Mouse (Mus musculus) spleen, postnatal 4 days (tissue): Measurements from ENCODE around the gene Map1lc3b.
A peak's percentile ranks its signal among the peaks of the same experiment; 100 is the strongest.
"Not testable (repeated sequence)": the region's sequence is repeated elsewhere in the genome, so short reads cannot be mapped to it uniquely, and the experiment has no call there.

Source experiments
- DNase-seq, 2 experiments: peaks; one replicate each; pipeline ENCODE4 v3.0.0; 2022; ENCODE audit warnings: low spot score in 2 of 2

Gene Map1lc3b

GRCm38 (mm10) chr8:121572121-121572520, 18.0 kb upstream of the Map1lc3b start:
- DNase-seq: no peak

DNA sequence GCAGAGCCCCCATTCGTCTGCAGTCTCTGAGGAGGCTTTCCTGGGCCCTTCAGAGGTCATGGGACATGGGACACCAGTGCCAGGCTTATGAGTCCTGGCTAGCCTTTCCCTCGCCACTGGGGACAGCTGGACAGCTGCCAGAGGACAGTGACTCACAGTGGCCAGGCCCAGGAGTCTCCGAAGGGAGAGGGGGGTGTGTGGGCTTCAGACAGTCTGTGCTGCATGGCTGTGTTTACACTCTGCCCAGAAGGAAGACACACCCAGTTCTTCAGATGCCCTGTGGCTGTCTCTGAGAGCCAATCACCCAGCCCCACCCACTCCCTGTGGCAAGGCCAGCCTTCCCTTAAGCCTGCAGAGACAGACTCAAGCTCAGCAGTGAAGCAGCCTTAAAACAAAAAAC, 16.9 kb upstream of the Map1lc3b start:
- no peak for DNase-seq

GRCm38 (mm10) chr8:121575661-121576060, 14.5 kb upstream of the Map1lc3b start:
- no peak for DNase-seq

- no peak for DNase-seq
These were observed 12.1 kb upstream of the Map1lc3b start for GRCm38 (mm10) chr8:121577751-121578675.

GRCm38 (mm10) chr8:121578676-121579451, 11.3 kb upstream of the Map1lc3b start, which contains the start of gene Fbxo31:
Gene Fbxo31 (minus strand): TSS chr8:121578806.
- DNase-seq: peak; percentile 95 to 97

DNA sequence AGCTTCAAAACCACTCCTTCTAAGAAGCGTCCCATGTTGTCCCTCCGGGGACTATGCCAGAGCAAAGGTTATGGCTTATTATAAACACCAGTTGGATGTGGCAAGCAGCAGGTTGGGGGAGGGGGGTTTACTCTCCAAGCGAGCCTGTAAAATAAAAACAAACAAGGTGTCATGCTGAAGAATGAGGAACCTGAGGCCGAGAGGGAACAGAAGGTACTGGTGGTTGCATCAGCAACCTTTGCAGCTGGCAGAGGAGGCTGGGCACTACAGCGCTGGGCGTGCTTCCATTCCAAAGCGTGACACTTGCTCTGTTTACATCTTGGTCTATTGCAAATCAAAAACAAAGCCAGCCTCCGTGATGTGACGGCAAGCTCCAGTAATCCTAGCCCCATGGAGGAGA, 9.7 kb upstream of the Map1lc3b start:
- no peak for DNase-seq

DNA sequence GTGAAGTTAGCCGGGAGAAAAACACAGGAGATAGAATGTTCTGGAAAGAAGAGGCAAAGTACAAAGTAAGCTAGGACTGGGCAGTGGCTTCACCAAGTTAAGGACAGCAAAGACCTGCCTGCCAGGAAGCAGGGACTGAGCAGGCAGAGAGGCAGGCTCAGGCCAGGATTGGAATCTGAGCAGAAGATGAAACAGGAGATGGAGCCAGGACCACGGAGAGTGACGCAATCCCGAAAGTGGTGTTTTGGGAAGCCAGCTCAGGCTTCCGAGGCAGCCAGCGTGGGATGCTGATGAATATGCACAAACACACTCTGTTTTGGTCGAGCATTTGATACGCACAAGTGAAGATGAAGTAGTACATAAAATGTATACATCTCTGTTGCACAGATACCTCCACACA, 6.5 kb upstream of the Map1lc3b start:
- DNase-seq: no peak

- no peak for DNase-seq
These were observed 5.4 kb upstream of the Map1lc3b start for GRCm38 (mm10) chr8:121584730-121585129.

GRCm38 (mm10) chr8:121585159-121585825, 4.9 kb upstream of the Map1lc3b start:
- peak; percentile 99 for DNase-seq

GRCm38 (mm10) chr8:121588750-121589149, 1.4 kb upstream of the Map1lc3b start:
- DNase-seq: peak in 1 of 2 experiments; percentile 44

- DNase-seq: no peak
These were observed 895 bp upstream of the Map1lc3b start for GRCm38 (mm10) chr8:121589205-121589726.

DNA sequence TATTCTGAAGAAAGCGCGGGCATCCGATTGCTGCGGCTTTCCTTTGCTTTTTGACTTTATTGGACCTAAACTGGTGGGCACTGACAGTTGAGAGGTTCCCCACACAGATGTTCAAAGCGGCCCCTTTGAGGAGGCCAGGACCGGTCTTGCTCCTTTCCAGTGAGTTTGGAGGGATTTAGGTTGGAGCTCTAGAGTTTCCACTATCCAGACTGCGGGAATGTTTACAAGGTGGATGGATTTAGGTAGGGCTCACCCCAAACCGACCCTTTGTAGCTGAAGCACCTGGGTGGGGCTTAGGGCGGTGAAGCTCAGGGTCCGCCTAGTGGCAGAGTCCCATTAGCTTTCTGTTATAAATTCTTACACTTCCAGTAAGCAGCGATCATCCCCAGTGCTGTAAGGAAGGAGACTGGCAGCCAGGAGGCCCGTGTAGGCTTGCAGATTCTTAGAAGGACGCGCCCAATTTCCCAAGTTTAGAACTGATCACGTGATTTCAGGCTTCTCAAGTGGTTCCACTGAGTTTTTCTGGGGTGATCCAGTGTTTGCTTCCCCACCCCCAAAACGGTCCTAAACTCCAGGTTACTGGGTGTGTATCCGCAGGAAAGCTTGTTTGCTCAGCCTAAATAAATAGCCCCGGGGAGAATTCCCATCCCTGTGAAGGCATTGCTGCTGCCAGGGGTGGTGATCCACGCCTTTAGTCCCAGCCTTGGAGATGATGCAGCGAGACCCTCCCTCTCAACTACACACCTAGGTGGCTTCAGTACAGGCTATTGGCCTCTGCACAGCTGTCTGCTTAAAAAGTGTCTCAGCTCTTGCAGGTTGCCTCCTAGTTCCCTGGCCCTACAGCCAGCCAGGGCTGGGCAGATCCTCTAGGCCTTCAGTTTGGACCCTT, 1.3 kb downstream of the Map1lc3b start:
- DNase-seq: peak; percentile 66 to 78

DNA sequence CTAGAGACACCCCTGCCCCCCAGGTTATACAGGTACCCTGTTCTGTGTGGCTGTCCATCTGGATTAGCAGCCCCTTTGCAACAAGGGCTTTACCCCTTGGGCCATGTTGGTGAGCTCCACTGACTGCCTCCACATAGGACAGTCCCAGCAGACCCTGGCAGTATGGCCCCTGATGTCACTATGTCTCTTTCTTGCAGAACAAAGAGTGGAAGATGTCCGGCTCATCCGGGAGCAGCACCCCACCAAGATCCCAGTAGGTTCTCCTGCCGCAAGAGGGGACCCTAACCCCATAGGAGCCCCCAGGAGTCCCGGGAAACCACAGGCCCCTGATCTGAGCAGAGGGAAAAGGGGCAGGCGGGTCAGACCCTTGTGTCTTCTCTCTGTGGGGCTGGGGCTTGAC, 3.1 kb downstream of the Map1lc3b start:
- no peak for DNase-seq

- no peak for DNase-seq
These were observed 3.8 kb downstream of the Map1lc3b start for GRCm38 (mm10) chr8:121593983-121594382.

- not testable (repeated sequence) for DNase-seq
These were observed 7.3 kb downstream of the Map1lc3b start for GRCm38 (mm10) chr8:121597492-121597891.

DNA sequence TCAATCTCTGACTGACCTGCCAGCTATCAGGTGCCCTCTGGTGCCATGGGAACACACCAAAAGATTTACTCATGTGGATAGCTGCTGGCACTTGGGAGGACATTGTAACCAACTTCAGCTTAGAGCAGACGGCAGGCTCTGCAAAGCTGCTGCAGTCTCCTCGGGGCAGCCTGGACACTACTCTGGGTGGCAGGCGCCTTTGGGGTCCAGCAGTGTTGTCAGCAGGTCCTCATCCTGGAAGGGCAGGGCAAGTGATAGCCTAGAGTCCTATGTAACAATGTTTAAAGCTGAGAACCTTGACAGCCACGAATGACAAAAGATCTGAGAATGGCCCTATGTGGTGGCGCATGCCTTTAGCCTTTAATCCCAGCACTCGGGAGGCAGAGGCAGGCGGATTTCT, 8.0 kb downstream of the Map1lc3b start:
- no peak for DNase-seq

DNA sequence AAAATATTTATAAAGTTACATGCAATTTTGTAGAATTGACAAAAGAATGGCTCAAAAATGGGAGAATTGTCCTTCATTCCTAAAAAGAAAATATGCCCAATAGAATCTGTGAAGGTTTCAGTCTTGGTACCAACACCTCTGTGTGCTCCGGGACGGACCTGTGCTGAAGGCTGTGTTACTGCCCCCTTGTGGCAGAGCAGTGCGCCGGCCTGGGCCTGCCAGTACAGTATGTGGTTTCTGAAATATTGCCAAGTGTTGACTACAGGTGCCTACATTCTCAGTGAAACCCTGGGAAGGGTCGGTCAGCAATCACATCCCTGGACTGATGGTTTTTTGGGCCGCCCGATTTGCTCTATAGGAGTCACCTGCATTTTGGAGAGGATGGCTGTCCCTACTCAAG, 8.7 kb downstream of the Map1lc3b start:
- peak; percentile 76 to 90 for DNase-seq

GRCm38 (mm10) chr8:121599842-121600241, 9.7 kb downstream of the Map1lc3b start:
- no peak for DNase-seq

- DNase-seq: no peak
These were observed 12.2 kb downstream of the Map1lc3b start for GRCm38 (mm10) chr8:121602411-121602810.

DNA sequence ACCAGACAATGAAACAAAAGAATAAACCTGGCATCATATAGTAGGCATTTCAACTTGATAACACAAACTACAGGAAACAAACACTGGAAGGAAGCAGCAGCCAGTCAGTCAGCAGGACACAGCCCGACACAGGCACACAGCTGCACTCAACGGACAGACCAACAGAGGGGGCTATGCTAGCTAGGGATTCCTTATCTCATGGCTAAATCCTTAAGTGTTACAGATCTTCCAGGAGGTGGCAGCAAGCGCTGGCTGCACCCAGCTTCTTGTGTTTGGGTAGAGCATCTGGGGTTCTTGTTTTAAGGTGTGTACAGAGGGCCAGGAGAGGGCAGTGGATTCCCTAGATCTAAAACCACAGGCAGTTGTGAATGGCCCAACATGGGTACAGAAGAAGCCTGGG, 12.7 kb downstream of the Map1lc3b start:
- DNase-seq: peak in 1 of 2 experiments; percentile 53

DNA sequence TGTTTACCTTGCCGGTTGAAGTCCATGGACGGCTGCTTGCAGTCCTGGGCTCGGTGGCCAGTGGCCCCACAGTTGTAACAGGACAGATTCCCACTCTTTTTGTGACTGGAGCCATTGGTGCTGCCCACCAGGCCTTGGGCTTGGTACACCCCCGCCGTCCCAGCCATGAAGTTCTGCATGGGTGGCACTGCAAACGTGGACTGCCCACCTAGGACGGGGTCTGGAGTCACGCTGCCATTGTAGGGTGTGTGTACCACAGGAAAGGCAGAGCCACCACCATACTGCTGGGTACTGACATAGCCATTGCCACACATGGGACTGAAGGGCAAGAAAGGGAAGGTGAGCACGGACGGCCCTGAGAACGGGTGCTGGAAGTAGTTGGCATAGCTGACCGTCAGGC, 13.6 kb downstream of the Map1lc3b start:
- DNase-seq: no peak
